Mouse (Mus musculus): Measurements from ENCODE around the gene Asna1. TPM values are rescaled to one million over a fixed set of nuclear protein-coding genes. Genes with fewer than 3 reads are reported as not detected.

The Asna1 gene
- polyA plus RNA-seq, 1 experiment: 18.6 TPM

- no peak for TF ChIP-seq GATA1 (IDR thresholded peaks at IDR 0.05; ENCODE audit: low read length)
- no peak for TF ChIP-seq TAL1 (IDR thresholded peaks at IDR 0.05; ENCODE audit: low read length)
- peaks cover 58% of the 10 kb centered on the region for H3K36me3 ChIP-seq (ENCODE audit: control insufficient read depth)
- H3K4me3 ChIP-seq (replicated peaks): peak overlapping the region; percentile 71
Measured at GRCm38 (mm10) chr8:84974543-84975142, 50.4 kb downstream of the Asna1 start.

GRCm38 (mm10) chr8:84973803-84974542, 51.1 kb downstream of the Asna1 start:
- H3K4me3 ChIP-seq (replicated peaks): peak overlapping the region; percentile 79
- peaks cover 85% of the 10 kb centered on the region for H3K4me1 ChIP-seq (ENCODE audit: control insufficient read depth)
- TF ChIP-seq GATA1 (IDR thresholded peaks at IDR 0.05; ENCODE audit: low read length): no peak
- H3K27me3 ChIP-seq (ENCODE audit: control insufficient read depth): peaks cover 16% of the 10 kb centered on the region
- H3K36me3 ChIP-seq (ENCODE audit: control insufficient read depth): peaks cover 60% of the 10 kb centered on the region
- H3K9me3 ChIP-seq (ENCODE audit: control insufficient read depth, low read length): no peaks in the 10 kb centered on the region

More at GRCm38 (mm10) chr8:84974543-84975142, 50.4 kb downstream of the Asna1 start:
- Histone ChIP-seq H3K9me3 (ENCODE audit: control insufficient read depth, low read length) (no peaks in the 10 kb centered on the region), H3K4me1 (ENCODE audit: control insufficient read depth) (peaks cover 88% of the 10 kb centered on the region), H3K27me3 (ENCODE audit: control insufficient read depth) (peaks cover 16% of the 10 kb centered on the region)

- Histone ChIP-seq H3K9me3 (ENCODE audit: control insufficient read depth, low read length) (no peaks in the 10 kb centered on the region), H3K27me3 (ENCODE audit: control insufficient read depth) (peaks cover 7% of the 10 kb centered on the region), H3K4me3 (replicated peaks) (peak overlapping the region; percentile 79), H3K4me1 (ENCODE audit: control insufficient read depth) (peaks cover 85% of the 10 kb centered on the region), H3K36me3 (ENCODE audit: control insufficient read depth) (peaks cover 60% of the 10 kb centered on the region)
- TF ChIP-seq TAL1 (IDR thresholded peaks at IDR 0.05; ENCODE audit: low read length): no peak
- TF ChIP-seq GATA1 (IDR thresholded peaks at IDR 0.05; ENCODE audit: low read length): no peak
Measured at GRCm38 (mm10) chr8:84973079-84973478, 52.0 kb downstream of the Asna1 start.

GRCm38 (mm10) chr8:84970913-84971312, 54.2 kb downstream of the Asna1 start:
- Histone ChIP-seq H3K9me3 (ENCODE audit: control insufficient read depth, low read length) (peaks cover 2% of the 10 kb centered on the region; the same call in 1 of the 2 replicates), H3K4me3 (replicated peaks) (peak overlapping the region; percentile 79), H3K36me3 (ENCODE audit: control insufficient read depth) (peaks cover 71% of the 10 kb centered on the region), H3K27me3 (ENCODE audit: control insufficient read depth) (no peaks in the 10 kb centered on the region), H3K4me1 (ENCODE audit: control insufficient read depth) (peaks cover 84% of the 10 kb centered on the region)
- TF ChIP-seq TAL1 (IDR thresholded peaks at IDR 0.05; ENCODE audit: low read length) (peak; percentile 88), GATA1 (IDR thresholded peaks at IDR 0.05; ENCODE audit: low read length) (peak; percentile 97)

GRCm38 (mm10) chr8:84970135-84970790, 54.8 kb downstream of the Asna1 start:
- Histone ChIP-seq H3K36me3 (ENCODE audit: control insufficient read depth) (peaks cover 69% of the 10 kb centered on the region), H3K4me3 (replicated peaks) (peak overlapping the region; percentile 79), H3K27me3 (ENCODE audit: control insufficient read depth) (no peaks in the 10 kb centered on the region), H3K4me1 (ENCODE audit: control insufficient read depth) (peaks cover 82% of the 10 kb centered on the region), H3K9me3 (ENCODE audit: control insufficient read depth, low read length) (peaks cover 2% of the 10 kb centered on the region; the same call in 1 of the 2 replicates)
- no peak for TF ChIP-seq TAL1 (IDR thresholded peaks at IDR 0.05; ENCODE audit: low read length)
- no peak for TF ChIP-seq GATA1 (IDR thresholded peaks at IDR 0.05; ENCODE audit: low read length)

GRCm38 (mm10) chr8:84969241-84970134, 55.6 kb downstream of the Asna1 start, which contains the start of the genes Gm49661, Prdx2 and Rnaseh2a:
Gene Gm49661, minus strand, starts transcription at chr8:84969433.
Gene Prdx2, plus strand, starts transcription at chr8:84969587.
Gene Rnaseh2a, minus strand, starts transcription at chr8:84969767.
- TF ChIP-seq GATA1 (IDR thresholded peaks at IDR 0.05; ENCODE audit: low read length): no peak
- no peak for TF ChIP-seq TAL1 (IDR thresholded peaks at IDR 0.05; ENCODE audit: low read length)
- H3K4me3 ChIP-seq (replicated peaks): peak within 1 kb of the TSS; percentile 79

GRCm38 (mm10) chr8:84968650-84969049, 56.4 kb downstream of the Asna1 start:
- Histone ChIP-seq H3K27me3 (ENCODE audit: control insufficient read depth) (no peaks in the 10 kb centered on the region), H3K36me3 (ENCODE audit: control insufficient read depth) (peaks cover 67% of the 10 kb centered on the region), H3K4me3 (replicated peaks) (peak overlapping the region; percentile 79), H3K9me3 (ENCODE audit: control insufficient read depth, low read length) (peaks cover 2% of the 10 kb centered on the region; the same call in 1 of the 2 replicates), H3K4me1 (ENCODE audit: control insufficient read depth) (peaks cover 78% of the 10 kb centered on the region)
- TF ChIP-seq TAL1 (IDR thresholded peaks at IDR 0.05; ENCODE audit: low read length): no peak
- no peak for TF ChIP-seq GATA1 (IDR thresholded peaks at IDR 0.05; ENCODE audit: low read length)

More at GRCm38 (mm10) chr8:84969241-84970134, 55.6 kb downstream of the Asna1 start, which contains the start of the genes Gm49661, Prdx2 and Rnaseh2a:
- Histone ChIP-seq H3K4me1 (ENCODE audit: control insufficient read depth) (peaks cover 80% of the 10 kb centered on the region), H3K9me3 (ENCODE audit: control insufficient read depth, low read length) (peaks cover 2% of the 10 kb centered on the region; the same call in 1 of the 2 replicates), H3K27me3 (ENCODE audit: control insufficient read depth) (no peaks in the 10 kb centered on the region), H3K36me3 (ENCODE audit: control insufficient read depth) (peaks cover 67% of the 10 kb centered on the region)

Other genes with a start within 250 kb of the Asna1 start
- gene Nfix, start 224.9 kb downstream of the Asna1 start, polyA plus RNA-seq (2012): 1.9 and 2.6 TPM in 2 replicates
- gene Dand5, start 202.5 kb downstream of the Asna1 start, polyA plus RNA-seq (2012): 1.3 and 1.5 TPM in 2 replicates
- 10.3 and 11.6 TPM in 2 replicates for gene Gadd45gip1, start 193.8 kb downstream of the Asna1 start, polyA plus RNA-seq (2012)
- 740 and 808 TPM in 2 replicates for gene Rad23a, start 184.6 kb downstream of the Asna1 start, polyA plus RNA-seq (2012)
- gene Calr, start 178.3 kb downstream of the Asna1 start, polyA plus RNA-seq (2012): 29.4 and 30.9 TPM in 2 replicates
- 9.0 and 9.3 TPM in 2 replicates for gene Farsa, start 168.3 kb downstream of the Asna1 start, polyA plus RNA-seq (2012)
- 15.0 TPM in 2 replicates for gene Syce2, start 153.2 kb downstream of the Asna1 start, polyA plus RNA-seq (2012)
- gene Gcdh, start 131.4 kb downstream of the Asna1 start, polyA plus RNA-seq (2012): 15.0 and 18.3 TPM in 2 replicates
- 358 and 362 TPM in 2 replicates for gene Klf1, start 123.4 kb downstream of the Asna1 start, polyA plus RNA-seq (2012)
- gene Dnase2a, start 116.7 kb downstream of the Asna1 start, polyA plus RNA-seq (2012): 4.8 and 7.7 TPM in 2 replicates
- 0.01 and 0.08 TPM in 2 replicates for gene Mast1, start 87.9 kb downstream of the Asna1 start, polyA plus RNA-seq (2012)
- not detected in 2 replicates for gene Rtbdn, start 78.3 kb downstream of the Asna1 start, polyA plus RNA-seq (2012)
- not detected in 2 replicates for gene Gm49661, start 55.8 kb downstream of the Asna1 start, polyA plus RNA-seq (2012)
- gene Prdx2, start 55.7 kb downstream of the Asna1 start, polyA plus RNA-seq (2012): 111 and 222 TPM in 2 replicates
- gene Rnaseh2a, start 55.5 kb downstream of the Asna1 start, polyA plus RNA-seq (2012): 162 and 179 TPM in 2 replicates
- 9.6 and 10.3 TPM in 2 replicates for gene Junb, start 46.6 kb downstream of the Asna1 start, polyA plus RNA-seq (2012)
- gene Hook2, start 34.7 kb downstream of the Asna1 start, polyA plus RNA-seq (2012): 0.46 and 0.58 TPM in 2 replicates
- not detected in 2 replicates for gene Best2, start 10.8 kb downstream of the Asna1 start, polyA plus RNA-seq (2012)
- gene Trir, start 1.5 kb upstream of the Asna1 start, polyA plus RNA-seq (2012): 77.0 and 92.3 TPM in 2 replicates
- gene Tnpo2, start 11.6 kb upstream of the Asna1 start, polyA plus RNA-seq (2012): 1.7 and 1.8 TPM in 2 replicates
- 0.54 and 0.63 TPM in 2 replicates for gene Fbxw9, start 34.8 kb upstream of the Asna1 start, polyA plus RNA-seq (2012)
- 0.37 TPM in 1 of 2 replicates, not detected in the other for gene Gm5741, start 42.7 kb upstream of the Asna1 start, polyA plus RNA-seq (2012)
- 2.0 and 2.1 TPM in 2 replicates for gene Dhps, start 46.5 kb upstream of the Asna1 start, polyA plus RNA-seq (2012)
- 0.28 and 1.5 TPM in 2 replicates for gene Wdr83os, start 55.5 kb upstream of the Asna1 start, polyA plus RNA-seq (2012)
- 2.7 and 4.7 TPM in 2 replicates for gene Wdr83, start 56.0 kb upstream of the Asna1 start, polyA plus RNA-seq (2012)
- 0.13 and 0.27 TPM in 2 replicates for gene Man2b1, start 58.0 kb upstream of the Asna1 start, polyA plus RNA-seq (2012)
- gene Zfp791, start 97.8 kb upstream of the Asna1 start, polyA plus RNA-seq (2012): 0.01 TPM in 1 of 2 replicates, not detected in the other
- gene Cks1brt, start 126.6 kb upstream of the Asna1 start, polyA plus RNA-seq (2012): not detected in 2 replicates
- not detected in 2 replicates for gene Olfr371, start 200.7 kb upstream of the Asna1 start, polyA plus RNA-seq (2012)